Mouse (Mus musculus): ENCODE measurements around the gene Abcc6.
"Not testable (repeated sequence)": the region's sequence is repeated elsewhere in the genome, so short reads cannot be mapped to it uniquely, and the experiment has no call there.

Gene Abcc6

DNA sequence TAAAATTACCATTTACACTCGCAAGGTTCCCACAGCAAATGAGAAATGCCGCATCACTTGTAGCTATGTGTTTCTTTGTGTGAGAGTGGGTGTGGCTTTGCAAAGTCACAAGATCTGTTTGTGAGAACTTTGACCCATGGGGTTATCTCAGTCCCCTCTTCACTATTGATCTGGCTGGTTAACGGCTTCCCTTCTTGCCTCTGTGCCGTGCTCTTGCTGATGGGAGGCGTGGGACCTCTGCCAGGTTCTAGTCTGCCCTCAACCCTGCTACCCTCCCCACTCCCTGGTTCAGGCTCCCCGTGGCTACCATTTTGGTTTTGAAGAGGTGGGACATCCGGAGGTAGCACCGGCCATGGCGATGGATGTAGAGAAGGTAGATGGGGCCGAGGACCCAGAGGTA is 1.4 kb downstream of the Abcc6 start:
- DNase-seq (ENCODE audit: low spot score): no peak

GRCm38 (mm10) chr7:46025436-46025835 is 4.7 kb downstream of the Abcc6 start:
- DNase-seq (ENCODE audit: low spot score): no peak

DNA sequence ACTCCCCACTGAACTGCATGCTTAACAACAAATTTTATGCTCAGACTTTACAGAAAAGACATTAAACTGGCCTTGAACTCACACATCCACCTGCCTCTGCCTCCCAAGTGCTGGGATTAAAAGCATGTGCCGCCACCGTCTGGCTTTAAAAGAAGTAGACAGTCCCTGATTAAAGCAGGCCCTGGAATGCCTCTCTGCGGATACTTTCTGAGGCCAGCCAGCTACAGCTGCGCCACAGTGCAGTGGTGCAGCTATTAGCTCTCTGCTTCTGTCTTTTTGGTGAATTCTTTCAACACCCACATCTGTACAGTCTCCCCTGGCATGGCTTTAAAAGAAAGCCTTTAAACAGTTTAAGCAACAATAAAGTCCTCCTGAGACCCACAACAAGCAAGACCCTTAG is 8.2 kb downstream of the Abcc6 start:
- no peak for DNase-seq (ENCODE audit: low spot score)

- no peak for DNase-seq (ENCODE audit: low spot score)
Measured at GRCm38 (mm10) chr7:46019594-46019993, 10.5 kb downstream of the Abcc6 start.

GRCm38 (mm10) chr7:46013266-46014010 is 16.7 kb downstream of the Abcc6 start:
- DNase-seq (ENCODE audit: low spot score): no peak

DNA sequence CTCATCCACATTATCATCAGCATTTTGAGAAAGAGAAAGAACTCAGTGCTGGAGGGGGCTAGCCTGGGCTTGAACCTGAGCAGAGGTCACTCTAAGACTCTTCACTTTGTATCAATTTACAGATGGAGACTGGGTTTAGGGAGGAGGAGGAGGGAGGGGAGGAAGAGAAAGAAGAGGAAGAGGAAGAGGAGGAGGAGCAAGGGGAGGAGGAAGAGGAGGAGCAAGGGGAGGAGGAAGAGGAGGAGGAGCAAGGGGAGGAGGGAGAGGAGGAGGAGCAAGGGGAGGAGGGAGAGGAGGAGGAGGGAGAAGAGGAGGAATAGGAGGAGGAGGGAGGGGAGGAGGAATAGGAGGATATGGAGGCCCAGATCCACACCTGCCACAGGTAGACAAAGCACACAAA is 18.0 kb downstream of the Abcc6 start:
- DNase-seq (ENCODE audit: low spot score): no peak

DNA sequence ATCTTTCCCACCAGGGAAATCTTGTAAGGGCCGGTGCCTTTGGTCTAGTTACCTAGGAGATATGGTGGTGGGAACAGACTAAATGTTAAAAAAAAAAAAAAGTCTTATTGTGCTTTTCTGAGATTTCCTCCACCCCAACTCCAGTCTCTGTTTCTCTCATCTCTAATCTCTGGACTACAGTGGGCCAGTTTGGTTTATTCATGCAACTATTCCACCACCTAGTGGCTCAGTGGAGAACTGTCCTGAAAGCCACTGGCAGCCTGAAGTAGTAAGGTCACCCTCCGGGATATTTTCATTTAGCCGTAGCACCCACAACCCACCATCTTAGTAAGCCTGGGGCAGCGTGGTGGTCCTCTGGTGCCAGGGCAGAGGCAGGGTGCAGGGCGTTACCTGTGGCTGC is 20.5 kb downstream of the Abcc6 start:
- peak; percentile 39 for DNase-seq (ENCODE audit: low spot score)

DNA sequence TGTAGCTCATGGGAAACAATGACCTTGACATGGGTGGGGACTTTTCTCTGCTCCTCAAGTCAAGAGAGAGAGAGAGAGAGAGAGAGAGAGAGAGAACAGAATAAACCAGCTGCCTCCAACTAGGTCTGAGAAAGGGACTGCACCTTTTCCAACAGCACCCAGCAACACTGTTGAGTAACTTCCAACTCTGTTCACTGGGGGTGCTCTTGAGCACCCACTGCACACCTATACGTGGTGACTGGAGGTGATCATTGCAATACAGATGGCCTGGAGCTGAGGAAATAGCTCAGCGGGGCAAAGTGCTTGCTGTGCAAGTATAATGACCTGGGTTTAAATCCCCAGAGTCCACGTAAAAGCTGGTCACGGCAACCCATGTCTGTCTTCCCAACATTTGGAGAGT is 27.4 kb downstream of the Abcc6 start:
- DNase-seq (ENCODE audit: low spot score): no peak

DNA sequence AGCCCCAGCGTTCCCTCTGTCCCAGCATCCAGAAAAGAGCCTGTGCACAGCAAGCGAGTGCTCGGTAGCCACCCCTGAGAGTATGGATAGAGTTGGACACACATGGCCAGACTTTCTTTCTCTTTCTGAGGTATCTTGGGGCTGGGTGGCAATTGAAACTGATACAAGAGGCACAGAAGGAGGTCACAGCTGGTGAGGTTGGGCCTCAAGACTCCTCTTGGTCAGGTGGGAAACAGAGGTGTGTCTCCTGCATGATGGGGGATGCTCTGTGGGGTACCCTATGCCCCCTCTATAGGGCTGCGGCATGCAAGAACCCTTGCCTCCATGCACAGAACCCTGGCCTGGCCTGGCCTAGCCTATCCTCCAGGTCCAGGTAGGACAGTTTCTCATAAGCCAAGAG is 29.5 kb downstream of the Abcc6 start:
- DNase-seq (ENCODE audit: low spot score): no peak

DNA sequence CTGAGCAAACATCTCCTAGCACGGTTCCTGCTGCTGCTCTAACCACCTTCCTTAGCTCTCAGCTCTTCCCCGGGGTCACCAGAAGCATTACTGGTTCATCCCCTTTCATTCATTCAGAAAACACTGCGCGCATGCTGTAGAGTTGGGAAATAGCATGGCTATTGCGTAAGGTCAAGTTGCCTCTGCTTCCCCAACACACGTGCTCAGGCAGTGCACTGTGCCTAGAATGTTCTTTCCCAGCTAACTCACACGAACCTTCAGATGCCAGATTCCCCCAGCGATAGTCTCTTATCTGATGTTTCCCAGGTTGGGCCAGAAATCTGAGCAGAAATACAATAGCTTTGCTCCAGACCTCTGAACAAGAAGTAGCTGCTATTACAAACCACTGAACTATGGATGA is 37.6 kb downstream of the Abcc6 start:
- no peak for DNase-seq (ENCODE audit: low spot score)

DNA sequence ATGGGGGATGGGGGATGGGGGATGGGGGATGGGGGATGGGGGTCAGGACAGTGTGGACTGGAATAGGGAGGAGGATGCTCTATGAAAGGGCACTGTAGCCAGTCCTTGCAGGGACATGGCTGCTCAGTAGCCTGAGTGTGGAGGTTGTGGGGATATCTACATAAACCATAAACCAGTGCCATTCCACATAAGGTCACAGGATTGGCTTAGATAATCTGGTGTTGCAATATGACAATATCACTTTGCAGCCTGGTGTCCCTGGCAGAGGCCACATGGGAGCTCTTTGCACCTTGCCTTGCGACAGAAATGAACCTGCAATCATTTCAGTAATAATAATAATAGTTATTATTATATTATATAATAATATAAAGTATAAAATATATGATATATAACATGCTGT is 41.8 kb downstream of the Abcc6 start:
- DNase-seq (ENCODE audit: low spot score): no peak

GRCm38 (mm10) chr7:45986893-45987292 is 43.2 kb downstream of the Abcc6 start:
- DNase-seq (ENCODE audit: low spot score): no peak

GRCm38 (mm10) chr7:45981612-45982011 is 48.5 kb downstream of the Abcc6 start:
- DNase-seq (ENCODE audit: low spot score): no peak

DNA sequence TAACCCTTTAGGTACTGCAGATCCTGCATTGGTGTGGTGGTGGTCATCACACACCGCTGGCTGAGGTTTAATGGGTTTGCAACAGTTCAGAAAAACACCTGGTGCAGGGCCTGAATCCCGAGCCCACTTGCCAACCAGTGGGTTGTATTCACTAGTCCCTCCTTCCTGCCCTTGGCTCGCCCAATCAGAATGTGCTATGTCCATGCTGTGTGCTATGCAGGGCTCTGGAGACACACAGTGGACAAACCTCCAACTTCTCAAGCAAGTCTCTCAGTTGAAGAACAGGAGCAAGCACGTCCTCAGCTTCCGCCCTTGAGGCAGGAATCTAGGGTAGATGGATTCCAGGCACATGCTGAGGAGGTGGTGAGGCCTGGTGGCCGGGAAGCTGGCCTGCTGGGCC is 55.6 kb downstream of the Abcc6 start:
- no peak for DNase-seq (ENCODE audit: low spot score)

GRCm38 (mm10) chr7:45974103-45974502 is 56.0 kb downstream of the Abcc6 start:
- no peak for DNase-seq (ENCODE audit: low spot score)

- DNase-seq (ENCODE audit: low spot score): no peak
Measured at GRCm38 (mm10) chr7:45973271-45973687, 56.8 kb downstream of the Abcc6 start.

DNA sequence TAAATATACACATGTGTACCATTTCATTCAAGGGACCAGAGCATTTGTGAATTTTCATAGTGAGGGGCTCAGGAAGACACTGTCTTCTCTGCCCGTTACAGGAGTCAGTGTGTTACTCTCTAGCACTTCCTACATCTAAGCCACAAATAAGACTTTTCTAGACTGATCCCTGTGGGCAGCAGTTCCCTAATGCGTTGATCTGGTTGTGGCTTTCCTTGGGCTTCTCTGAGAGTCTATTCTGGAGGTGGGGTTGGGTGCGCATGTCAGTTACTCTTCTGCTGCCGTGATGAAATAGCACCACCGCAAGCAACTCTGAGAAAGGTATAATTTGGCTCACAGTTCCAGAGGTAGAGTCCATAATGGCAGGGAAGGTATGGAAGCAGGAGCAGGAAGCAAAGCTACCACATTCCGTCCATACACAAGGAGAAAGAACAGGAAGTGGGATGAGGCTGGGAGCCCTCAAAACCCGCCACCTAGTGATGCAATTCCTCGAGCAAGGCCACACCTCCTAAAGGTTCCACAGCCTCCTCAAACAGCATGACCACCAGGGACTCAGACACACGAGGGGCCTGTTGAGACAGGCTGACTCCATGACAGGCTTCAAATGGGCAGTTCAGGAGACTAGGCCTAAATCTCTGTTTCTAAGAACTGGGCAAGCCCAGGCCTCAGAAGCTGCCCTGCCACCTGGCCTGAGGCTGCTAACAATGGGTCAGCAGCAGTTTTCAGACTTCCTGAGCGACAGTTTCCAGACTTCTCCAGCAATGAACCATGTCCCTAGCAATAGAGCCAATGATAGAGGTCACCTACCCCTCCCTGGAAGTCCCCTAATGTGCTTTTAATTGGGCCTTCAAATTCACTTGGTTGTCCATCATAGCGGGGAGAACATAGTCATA is 58.0 kb downstream of the Abcc6 start:
- no peak for DNase-seq (ENCODE audit: low spot score)

DNA sequence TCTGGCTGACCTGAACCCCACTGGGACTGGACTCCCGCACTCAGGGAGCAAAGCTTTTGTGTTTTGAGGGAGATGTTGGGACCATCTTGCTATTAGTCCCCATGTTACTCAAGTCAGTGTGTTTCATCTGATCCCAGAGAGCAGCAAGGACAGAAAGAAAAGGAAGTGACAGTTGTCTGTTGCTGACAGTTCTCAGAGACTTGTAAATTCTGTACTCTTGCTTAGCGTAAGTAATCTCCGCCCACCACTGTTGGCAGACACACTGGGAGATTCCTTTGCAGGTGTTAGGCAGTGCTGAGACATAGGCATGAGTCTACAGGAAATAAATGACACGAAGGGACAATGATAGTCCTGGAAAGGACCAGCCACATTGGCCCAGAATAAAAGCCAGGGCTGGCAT is 73.5 kb downstream of the Abcc6 start:
- DNase-seq (ENCODE audit: low spot score): no peak

DNA sequence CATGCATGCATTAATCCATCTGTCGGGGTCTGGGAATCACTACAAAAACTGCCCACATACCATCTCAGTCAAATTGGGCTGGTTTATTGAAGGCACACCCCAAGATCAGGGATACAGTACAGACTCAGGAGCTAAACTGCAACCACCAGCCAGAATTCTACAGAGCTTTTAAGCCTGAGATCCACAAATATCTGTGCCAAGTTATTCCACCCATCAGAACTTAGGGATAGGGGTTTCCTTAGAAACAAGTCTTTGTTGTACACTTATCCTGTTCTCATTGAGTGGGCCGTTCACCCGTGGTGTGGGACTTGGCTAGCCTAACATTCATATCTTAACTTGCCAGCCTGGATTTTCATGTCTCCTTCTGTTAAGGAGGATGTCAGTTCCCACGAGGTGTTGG is 81.0 kb downstream of the Abcc6 start:
- DNase-seq (ENCODE audit: low spot score): no peak

DNA sequence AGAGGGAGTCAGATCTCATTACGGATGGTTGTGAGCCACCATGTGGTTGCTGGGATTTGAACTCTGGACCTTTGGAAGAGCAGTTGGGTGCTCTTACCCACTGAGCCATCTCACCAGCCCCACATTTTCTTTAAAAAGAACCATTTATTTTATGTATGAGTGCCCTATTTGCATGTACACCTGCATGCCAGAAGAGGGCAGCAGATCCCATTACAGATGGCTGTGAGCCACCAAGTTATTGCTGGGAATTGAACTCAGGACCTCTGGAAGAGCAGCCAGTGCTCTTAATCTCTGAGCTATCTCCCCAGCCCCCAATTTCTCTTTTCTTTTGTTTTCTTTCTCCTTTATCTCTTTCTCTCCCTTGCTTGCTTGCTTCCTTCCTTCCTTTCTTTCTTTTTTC is 86.8 kb downstream of the Abcc6 start:
- DNase-seq (ENCODE audit: low spot score): not testable (repeated sequence)

DNA sequence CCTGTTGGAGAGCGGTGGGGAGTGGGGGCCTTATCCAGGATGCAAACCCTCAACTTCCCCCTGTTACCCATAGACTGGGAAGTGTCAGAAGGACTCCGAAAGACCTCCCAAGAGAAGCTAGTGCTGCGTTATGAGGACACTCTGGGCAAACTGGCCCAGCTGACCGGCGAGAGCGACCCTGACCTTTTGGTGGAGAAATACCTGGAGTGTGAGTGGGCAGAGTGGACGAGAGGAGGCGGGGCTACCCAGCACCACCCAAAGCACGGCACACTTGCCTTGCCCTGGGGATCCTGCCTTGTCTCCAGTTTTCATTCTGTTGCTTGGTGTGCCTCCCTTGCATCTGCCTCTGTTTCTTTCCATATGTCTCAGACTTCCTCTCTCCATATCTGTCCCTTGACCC is 88.1 kb downstream of the Abcc6 start:
- no peak for DNase-seq (ENCODE audit: low spot score)

DNA sequence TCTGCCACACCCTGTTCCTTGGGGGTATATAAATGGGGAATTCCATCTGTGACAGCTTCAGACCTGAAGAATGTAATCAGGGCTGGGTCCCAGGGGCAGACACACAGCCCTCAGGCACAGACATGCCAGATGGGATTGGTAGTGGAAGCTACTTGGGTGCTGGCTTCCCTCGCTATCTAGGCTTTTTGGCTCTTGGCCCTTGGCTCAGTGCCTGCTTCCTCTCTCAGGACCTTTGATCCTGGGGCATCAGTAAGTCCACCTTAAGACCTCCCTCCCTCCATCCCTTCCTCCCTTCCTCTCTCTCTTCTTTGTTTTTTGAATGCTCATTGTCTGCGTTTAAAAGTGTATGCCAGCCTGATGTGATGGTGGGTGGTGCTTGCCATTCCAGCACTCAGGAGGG is 90.3 kb downstream of the Abcc6 start:
- DNase-seq (ENCODE audit: low spot score): no peak

- DNase-seq (ENCODE audit: low spot score): peak; percentile 56
Measured at GRCm38 (mm10) chr7:45935114-45935513, 95.0 kb downstream of the Abcc6 start.

All from c-Kit-positive CD71-positive TER-119-positive erythroid progenitor cells, embryonic 14.5 days (primary cell).